Mouse (Mus musculus) liver, postnatal 0 days (tissue): ENCODE measurements around the gene Camta1.

Experiments
- CTCF ChIP-seq: sonication (generic); IDR thresholded peaks from 2 replicates; pipeline ENCODE4 v1.5.1; 2016; ENCODE audit warnings: antibody characterized with exemption, low read depth
- EP300 ChIP-seq: IDR thresholded peaks from 2 replicates; pipeline ENCODE4 v1.6.1; 2016; ENCODE audit warnings: antibody characterized with exemption, low read depth, mild to moderate bottlenecking

GRCm38 (mm10) chr4:151083027-151083426, 778.6 kb downstream of the Camta1 start:
- TF ChIP-seq EP300 (no peak), CTCF (no peak)
